Mouse (Mus musculus) E14TG2a.4 (cell line): ENCODE measurements around the gene Tuba1c.

Experiments
- CTCF ChIP-seq: conservative IDR thresholded peaks from 2 replicates; pipeline ENCODE4 v1.5.1; 2014; ENCODE audit warnings: low read length
- POU5F1 ChIP-seq: IDR thresholded peaks from 2 replicates; pipeline ENCODE4 v1.6.1; 2014; ENCODE audit warnings: low read length, borderline replicate concordance

DNA sequence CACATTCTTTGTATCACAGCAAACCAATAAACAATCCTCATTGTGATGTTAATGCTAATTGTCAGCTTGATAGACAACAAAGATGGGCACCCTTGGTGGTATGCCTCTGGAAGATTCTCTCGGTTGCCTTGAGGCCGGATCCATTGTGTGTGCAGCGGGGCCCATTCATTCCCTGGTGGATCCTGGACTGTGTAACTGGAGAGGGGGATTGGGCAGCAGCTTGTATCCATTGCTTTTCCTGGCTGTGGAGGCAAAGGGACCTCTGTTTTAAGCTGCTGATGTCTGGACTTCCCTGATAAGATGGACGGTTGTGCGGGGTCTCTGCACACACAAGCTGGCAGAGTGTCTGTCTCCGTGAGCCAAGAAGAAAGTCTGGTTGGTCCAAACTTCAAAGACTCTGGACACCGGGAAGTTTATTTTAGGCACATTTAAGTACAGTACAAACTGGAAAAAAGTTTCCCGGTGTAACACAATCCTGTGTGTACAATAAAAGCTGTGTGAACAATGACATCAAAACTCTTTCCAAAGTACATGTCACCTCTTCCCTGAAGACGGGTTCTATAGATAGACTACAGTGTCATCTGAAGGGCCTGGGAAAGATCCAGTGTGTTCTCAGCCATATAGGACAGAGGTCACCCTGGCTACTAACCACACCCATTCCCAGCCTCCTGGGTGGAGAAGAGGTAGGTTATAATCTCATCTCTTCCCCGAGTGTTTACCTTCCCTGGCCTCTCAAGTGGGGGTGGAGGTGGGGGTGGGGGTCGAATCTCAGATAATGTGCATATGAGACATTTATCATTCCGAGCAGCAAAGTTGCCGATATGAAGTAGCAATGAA is 31.5 kb upstream of the Tuba1c start:
- TF ChIP-seq CTCF, result no peak; the same call in 1 of the 2 replicates
- TF ChIP-seq POU5F1, result no peak
